Mouse (Mus musculus) heart, postnatal 14 days (tissue): ENCODE measurements at regions not wholly inside any gene's neighbourhood (a gene's known extent, or its start where the extent isn't known, plus 50 kb on each side); places are given as distances from the start of the nearest gene placed in this dataset.

Source experiments
- DNase-seq, 2 experiments: peaks; one replicate each; pipeline ENCODE4 v3.0.0; 2021 to 2022
- intact Hi-C: fragments of 180-260 bp; cut with DNase I; formaldehyde crosslinking; loops from one replicate; pipeline ENCODE4 v1.15.1; 2025

DNA sequence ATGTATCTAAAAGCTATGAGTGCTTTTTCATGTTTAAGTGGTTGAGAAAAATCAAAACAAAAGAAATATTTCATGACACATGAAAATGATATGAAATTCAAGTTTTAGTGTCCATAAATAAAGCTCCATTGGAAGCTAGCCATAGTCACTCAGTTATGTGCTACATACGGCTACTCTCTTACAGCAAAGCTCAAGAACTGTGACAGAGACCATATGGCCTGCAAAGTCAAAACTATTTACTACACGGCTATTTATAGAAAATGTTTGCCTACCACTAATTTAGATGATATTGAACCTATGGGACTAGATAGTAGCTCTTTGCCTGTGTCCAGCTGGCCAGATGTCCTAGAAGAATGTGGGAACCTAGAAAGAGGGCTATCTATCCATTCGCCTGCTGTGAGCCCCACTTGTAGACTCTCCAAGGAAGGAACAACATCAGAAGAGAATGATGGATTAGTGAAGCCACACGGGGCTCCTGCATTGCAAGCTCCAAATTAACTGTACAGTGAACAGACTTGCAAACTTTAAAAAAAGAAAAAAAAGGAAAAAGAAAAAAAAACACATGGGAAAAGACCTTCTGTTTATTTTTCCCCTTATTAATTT, 518.7 kb upstream of the Jag1 start:
- intact Hi-C loops = no loop called here
- no peak for DNase-seq

DNA sequence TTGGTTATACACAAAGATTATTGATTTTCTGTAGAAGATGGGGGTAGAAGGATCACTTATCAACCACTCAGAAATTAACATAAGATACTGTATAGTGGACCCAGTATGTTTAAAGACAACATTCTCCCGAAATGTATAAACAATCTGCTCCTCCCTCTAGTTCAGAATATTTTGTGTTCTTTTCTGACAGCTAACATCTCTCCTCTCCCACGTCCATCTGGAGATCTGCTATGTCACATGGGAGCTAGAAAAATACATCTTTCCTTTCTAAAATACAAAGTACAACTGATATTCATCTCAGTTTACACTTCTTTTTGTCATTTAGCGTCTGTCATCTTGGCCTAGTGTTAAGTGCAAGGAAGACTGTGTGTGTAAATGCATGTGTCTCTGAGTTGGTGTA, 500.2 kb upstream of the Jag1 start:
- intact Hi-C loops = no loop called here

DNA sequence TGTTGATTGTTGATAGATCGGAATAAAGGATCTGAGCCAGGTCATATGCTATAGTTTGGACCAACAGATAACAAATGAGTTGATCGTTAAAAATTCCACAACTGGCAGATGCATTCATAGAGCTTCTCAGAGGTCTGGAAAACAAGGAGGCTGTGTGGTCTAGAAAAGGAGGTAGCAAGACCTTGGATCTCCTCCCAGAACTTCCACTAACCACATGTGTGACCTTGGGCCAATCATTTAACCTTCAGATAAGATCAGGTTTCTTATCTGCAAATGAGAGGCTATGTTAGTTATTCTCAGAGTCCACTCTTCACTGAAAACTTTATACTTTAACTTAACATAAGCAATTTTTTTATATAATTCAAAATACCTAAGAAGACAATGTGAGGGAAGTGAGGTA, 497.3 kb upstream of the Jag1 start:
- no peak for DNase-seq
- intact Hi-C loops = no loop called here

More for the DNA sequence above, 500.2 kb upstream of the Jag1 start:
- no peak for DNase-seq

DNA sequence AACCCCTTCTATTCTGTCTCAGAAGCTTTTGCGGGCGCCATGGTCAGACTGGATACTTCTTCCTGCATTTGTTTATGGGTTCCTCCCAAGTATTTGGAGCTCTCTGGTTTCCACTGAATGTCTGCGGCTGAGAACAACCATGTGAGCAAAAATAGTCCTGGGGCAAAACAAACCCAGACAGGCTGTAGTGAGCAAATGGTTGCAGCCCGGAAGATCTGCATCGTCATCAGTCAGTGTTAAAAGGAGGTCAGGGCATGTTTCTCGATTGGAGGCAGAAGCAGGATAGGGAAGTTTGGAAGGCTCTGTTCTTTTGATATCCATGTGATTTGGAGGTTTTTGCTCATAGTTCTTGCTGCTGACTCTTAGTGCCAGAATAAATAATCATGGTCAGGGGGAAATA, 492.1 kb upstream of the Jag1 start:
- intact Hi-C loops = no loop called here
- DNase-seq = no peak

DNA sequence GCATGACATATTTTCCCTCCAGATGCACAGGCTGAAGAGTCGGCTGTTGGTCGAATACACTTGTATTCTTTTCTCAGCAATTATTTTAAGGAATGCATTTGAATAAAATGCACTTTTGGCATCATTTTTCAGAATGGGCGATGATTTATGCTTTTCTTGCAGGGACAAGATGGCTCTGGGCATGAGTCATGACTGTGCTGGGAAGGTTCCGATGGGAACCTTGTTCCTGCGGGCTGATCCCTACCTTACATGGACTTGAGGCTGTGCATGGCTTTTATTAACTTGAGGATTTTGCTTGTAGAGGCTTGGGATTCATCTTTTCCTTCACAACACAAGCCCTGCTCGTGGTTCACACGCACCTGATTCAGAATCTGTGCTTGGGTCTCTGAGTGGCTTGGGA, 481.7 kb upstream of the Jag1 start:
- no peak for DNase-seq
- intact Hi-C loops = no loop called here

DNA sequence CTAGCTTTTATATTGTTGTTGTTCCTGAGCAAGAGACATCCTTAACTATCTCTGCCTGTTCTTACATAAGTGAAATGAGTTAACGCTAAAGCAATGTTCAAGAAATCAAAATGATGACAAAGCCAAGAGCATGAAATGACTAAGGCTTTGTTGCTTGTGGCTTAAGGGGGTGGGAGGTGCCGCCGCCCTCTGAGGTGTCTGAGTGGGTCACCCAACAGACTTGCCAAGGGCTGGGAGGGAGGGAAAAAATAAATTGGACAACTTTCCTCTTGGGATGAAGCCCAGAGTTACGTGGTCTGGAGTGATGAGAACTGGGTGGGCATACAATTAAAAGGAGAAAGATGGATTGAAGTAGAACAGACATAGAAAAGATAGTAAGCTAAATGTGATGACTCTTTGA, 478.1 kb upstream of the Jag1 start:
- intact Hi-C loops = no loop called here
- peak; percentile 13 to 29 for DNase-seq

DNA sequence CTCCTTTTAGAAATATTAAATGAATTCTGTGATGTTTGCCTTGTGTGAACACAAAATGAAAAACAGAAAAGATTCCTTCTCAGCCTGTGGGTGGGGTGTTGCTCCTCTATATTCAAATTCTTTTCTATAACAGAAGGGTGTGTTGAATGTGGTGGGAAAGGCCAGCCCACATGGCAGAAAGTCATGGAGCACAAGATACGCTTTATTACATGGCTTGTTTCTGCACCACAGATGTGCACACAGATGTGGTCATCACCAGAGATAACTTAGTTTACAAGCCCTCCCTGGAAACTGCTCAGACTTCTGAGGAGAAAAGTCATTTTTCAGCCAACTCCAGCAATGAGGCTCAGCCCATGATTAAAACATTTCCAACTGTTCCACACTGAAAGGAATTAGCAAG, 475.1 kb upstream of the Jag1 start:
- intact Hi-C loops = no loop called here
- DNase-seq = peak; percentile 19 to 30

DNA sequence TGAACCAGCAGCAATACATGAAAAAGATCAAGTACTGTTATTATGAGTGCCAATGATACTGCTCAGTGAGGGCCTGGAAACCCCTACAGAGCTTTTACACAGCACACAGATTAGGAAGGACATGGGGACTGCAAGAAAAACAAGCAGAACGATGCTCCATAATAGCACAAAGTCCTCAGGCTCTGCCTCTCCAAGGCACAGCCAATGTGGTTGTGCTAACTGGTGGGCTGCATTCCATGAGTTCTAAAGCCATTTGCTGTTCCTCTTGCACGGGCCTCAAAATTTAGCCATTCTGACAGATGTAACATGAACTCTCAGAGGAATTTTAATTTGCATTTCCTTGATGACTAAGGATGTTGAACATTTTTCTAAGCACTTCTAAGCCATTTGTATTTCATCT, 465.0 kb upstream of the Jag1 start:
- intact Hi-C loops = no loop called here

DNA sequence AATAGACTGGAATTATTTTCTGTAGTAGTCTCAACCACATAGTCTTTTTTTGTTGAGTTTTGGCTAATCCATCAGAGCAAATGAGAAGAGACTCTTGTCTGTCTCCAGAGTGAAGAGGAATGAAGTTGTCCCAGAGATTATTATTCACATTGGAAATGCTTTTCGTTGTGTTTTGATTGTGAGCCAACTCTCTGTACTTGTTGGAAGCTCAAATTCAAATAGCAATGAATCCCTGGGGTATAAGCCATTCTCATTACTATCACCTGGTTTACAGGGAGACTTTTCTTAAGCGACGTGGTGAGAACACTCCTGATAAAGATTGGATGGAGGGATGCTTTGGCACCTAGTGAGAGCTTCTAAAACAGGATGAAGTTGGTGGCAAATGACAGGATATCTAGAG, 459.3 kb upstream of the Jag1 start:
- no peak for DNase-seq
- intact Hi-C loops = loop anchor here (5.0 kb wide), 1 partner anchor 152 kb away; no protein-coding TSS in a partner anchor

More for the DNA sequence above, 465.0 kb upstream of the Jag1 start:
- no peak for DNase-seq

DNA sequence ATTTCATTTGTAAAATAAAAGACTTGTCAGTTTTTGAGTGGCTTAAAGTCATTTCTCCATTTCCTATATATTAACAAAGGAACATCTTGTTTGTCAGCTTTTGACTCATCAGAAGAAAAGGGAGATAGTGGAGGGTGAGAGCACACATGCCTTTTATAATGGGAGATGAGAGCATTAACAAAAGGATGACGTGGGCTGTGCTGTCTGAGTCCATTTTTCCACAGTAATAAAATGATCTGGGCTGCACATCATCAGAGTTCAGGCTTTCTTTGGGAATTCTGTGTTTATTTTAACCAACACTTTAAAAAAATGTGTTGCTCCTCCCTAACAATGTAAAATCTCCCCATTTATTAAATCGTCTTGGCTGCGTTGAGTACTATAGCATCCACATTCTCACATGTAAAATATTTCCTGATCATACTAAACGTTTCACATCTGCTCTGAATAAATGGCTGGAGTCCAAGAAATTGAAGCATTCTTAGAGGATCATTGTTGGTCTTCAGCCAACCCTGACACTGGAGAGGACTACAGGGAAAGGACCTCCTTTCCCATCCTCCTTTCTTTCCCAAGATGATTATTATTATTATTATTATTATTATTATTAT, 458.5 kb upstream of the Jag1 start:
- peak in 1 of 2 experiments; percentile 16 for DNase-seq
- intact Hi-C loops = loop anchor here (5.0 kb wide), 1 partner anchor 152 kb away; no protein-coding TSS in a partner anchor

DNA sequence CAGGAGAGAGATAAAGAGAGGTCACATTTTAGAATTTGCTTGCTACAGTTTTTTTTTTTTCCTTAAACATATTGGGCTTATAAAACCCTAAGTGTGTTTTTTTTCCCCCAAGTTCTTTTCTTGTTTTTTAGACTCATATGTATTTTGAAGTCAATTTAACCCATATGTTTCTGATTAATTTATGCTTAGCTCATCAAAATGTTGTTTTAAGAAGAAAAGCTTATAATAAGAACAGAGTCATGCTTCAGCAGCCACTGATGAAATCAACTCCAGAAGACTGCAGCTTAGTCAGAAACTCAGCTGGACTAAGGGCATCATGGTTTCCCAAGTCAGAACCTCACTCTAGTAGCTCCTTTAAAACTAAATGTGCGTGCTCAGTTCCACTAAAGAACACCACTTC, 454.7 kb upstream of the Jag1 start:
- DNase-seq = no peak
- intact Hi-C loops = no loop called here

DNA sequence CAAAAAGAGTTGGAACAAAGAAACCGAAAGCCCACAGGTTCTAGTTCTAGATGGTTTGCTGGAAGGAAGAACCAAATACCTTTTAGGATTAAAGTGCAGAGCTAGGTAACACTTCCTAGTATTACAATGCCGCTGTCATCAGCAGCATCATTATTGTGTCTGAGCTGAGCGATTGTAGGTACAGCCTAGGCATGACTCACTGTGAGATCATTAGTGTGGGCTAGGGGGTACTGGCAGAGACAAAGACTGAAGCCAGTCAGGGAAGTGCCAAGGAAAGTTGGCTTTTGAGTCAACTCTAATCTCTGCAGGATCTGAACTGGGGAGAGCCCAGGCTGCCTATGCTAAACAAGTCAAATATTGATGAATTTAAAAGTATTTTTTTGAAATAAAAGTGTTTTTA, 450.2 kb upstream of the Jag1 start:
- no peak for DNase-seq
- intact Hi-C loops = no loop called here

DNA sequence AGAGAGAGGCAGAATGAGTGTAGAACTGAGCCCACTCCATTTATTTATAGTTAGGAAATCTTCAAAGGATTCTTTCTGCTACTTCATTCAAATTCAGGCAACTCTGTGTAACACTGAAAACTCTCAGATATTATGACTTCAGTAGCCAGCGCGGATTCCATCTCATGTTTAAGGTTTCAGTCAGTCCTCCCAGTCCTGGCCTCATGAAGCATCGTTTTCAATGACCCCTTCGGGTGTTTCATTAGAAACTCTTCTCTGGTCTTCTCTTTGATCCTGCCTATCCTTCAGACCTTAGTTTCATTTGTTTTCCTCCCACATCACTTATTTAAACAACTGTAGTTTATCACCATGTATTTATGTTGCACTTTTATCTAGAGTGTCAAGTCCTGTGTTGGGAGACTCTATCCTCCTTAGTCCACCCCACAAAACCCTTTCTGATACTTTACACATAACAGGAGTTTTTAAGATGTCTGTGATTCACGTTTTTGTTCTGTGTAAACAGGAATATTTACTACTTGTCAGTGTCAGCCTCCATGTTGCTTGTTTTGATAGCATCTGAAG, 447.7 kb upstream of the Jag1 start:
- intact Hi-C loops = no loop called here
- no peak for DNase-seq

DNA sequence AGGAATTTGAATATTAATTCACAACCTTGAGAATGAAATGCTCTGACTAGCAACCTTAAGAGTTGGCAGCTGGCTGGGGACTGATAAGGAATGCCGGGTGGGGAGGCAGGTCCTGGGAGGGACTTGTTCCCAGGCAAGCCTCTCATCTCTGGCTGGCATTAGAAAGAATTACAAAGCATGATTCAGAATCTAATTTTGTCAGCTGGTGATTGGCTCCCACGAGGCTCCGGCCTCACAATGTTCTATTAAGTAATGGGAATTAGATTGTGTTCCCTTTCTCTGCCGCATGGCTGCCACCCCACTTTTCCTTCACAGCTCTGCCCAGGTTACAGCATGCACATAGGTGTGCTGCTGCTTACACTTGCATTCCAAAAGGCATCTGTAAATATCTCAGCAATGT, 443.9 kb upstream of the Jag1 start:
- peak; percentile 13 to 40 for DNase-seq
- intact Hi-C loops = no loop called here

DNA sequence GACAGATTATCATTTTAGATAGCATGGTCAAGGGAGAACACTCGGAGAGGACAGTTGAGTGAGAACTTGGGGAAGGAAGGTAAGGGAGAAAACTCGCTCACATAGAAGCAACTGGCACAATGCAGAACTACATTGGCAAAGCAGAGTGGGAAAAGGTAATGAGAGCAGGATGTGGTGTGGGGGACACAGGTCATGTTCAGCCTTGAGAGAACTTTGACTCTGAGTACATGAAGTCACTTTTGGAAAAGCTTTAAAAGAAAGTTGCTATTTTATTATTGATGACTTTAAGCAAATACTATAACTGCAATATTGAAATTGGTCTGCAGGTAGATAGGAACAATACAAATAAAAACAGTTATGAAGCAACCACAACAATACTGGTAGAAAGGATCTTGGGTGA, 437.4 kb upstream of the Jag1 start:
- DNase-seq = no peak
- intact Hi-C loops = no loop called here

DNA sequence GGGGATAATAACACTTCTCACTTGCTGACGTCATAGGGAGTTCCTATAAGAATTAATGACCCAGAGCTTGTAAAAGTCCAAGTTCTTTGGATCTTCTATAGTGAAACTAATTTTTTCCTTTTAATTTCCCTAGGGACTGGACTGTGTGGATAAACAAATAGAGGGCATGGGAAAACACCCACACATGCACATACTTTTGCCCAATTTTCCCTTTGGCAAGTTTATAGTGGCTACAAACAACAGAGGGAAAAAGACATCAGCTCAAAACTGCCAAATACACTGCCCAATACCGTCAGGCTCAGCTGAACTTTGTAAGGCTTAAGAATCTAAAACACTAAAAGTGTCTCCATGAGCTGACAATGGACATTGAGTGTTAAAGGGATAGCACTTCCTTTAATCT, 420.1 kb upstream of the Jag1 start:
- DNase-seq = no peak
- intact Hi-C loops = no loop called here

DNA sequence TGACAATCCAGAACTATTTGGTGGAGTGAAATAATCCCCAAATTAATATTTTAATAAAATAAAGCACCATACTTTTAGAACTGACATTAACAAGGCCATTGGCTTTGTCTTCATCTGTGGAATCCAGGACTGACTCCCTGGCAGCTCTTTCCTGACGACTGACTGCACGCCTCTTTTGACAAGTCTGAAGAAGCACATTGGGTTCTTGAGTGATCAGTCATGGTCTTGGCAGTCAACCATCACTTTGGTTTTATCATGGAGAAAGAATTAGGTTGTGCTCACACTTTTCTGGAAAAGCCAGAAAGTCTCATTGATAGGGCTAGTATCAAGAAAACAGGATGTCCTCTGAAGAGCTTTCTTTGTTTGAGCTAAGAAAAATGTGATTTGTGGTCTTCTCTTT, 399.8 kb upstream of the Jag1 start:
- intact Hi-C loops = no loop called here
- DNase-seq = peak in 1 of 2 experiments; percentile 8

DNA sequence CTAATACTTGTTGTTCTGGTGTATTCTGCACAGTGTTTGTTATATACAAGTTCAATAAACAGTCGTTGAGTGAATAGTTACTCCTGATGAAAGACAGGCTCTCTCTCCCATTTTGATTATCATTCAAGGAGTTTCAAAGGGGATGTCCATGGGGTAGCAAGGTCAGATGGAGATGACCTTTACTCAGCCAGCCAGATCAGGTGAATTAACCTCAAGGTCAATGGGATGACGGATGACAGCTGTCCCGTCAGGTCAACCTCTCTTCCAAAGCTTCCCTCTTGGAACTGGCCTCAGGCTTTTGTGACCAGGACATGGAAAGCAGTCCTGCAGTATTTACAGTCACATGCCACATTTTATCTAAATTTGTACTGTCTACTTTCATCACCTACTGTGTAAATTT, 398.6 kb upstream of the Jag1 start:
- no peak for DNase-seq
- intact Hi-C loops = no loop called here

DNA sequence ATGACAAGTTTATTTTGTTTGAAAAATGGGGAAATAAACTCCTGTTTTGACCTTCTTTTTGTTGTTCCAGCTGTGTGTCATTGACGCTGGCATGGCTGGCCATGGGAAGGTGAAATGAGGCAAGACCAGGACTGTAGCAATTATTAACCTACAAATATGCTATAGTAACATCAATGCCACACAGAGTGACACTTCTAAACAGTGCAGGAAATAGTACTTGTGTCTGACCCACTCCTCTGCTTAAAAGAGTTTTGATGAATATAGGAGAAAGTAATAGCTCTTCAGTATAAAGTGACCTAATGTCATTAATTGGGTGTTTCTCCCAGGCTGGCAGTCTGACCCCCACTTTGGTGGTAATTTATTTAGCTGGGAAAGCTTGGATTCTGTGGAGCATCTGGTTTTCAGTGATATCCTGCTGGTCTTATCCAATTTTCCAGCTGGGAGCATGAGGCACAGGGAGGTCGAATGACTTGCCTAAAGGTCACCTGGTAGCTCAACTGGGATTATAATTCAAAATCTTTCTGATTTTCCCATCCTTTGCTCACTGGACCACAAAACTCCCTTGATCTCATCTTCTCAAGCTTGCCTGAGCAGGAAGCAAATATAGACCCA, 397.6 kb upstream of the Jag1 start:
- no peak for DNase-seq
- intact Hi-C loops = no loop called here

DNA sequence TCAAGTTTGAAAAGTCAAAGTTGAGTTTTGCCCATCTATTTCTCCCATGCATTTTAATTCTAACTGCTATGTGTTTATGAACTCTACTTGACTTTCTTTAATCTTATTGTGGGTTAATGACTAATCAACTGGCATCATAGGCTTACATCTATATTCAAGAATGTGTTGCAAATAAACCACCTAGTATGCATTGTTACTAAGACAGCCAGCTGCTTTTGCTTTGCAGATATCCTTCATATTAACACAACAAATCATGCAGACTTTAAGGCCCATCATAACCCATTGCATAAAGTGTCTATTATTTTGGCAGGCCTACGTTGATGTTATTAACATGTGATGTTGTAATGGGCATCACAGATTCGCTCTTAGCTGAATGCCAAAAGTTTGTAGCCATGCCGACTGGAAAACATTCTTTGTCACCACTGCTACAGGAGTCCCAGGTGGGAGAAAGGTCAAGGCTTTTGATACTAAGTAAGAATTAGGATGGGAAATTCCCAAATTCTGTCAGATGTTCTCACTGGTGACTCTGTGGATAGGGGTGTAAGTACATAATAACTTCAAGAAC, 394.3 kb upstream of the Jag1 start:
- peak in 1 of 2 experiments; percentile 4 for DNase-seq
- intact Hi-C loops = no loop called here

DNA sequence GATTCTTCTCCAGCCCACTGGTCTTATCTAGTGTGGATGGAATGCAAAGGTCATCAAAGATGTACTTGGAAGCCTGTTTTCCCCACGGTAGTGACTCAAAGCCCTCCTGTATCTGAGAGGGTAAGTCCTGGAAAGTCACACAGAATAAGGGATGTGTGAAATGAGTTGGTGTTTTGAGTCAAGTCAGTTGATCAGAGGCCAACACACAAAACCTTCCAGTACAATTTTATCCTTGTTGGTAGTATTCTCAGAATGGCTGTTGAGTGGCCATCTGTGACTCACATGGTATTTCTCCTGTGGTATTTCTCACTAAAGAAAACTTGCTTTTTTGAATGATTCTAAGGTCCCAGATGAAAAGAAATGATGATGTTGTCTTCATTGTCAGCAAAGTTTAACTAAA, 384.8 kb upstream of the Jag1 start:
- DNase-seq = no peak
- intact Hi-C loops = no loop called here

DNA sequence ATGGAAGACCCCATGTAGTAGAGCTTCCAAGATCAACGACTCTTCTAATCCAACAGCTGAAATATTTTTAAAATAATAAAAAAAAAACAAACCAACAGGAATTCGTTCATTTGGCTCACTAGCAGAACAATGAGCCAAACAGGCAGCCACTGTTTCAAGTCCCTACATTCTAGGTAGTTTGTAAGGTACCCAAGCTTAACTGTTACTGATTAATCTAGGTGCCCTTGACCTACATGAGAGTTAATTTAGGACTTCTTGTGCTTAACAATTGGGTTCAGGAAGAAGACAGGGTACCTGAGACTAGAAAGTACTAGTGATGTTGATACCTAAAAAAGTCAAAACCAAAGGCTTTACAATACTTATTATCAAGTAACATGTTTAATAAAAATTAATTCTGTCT, 381.2 kb upstream of the Jag1 start:
- no peak for DNase-seq
- intact Hi-C loops = no loop called here
